Mouse (Mus musculus) embryonic facial prominence, embryonic 13.5 days (tissue): ENCODE data around the gene Alk. TPM values are rescaled to one million over a fixed set of nuclear protein-coding genes. Genes with fewer than 3 reads are reported as not detected.

ENCODE experiments used
- ATAC-seq: fragments of 200-750 bp; cut with Nextera tagmentation; 2 replicates; pipeline ENCODE4 v1.8.0; 2017; ENCODE audit warnings: low read depth; ENCODE audit not compliant: insufficient number of reproducible peaks, insufficient read depth, low FRiP score, low TSS enrichment
- H3K27ac ChIP-seq: fragments of 300-500 bp; sonication (generic); 2 replicates; pipeline ENCODE4 v1.5.1; 2015; ENCODE audit warnings: moderate library complexity, mild to moderate bottlenecking, inconsistent platforms
- H3K27me3 ChIP-seq: fragments of 300-500 bp; sonication (generic); 2 replicates; pipeline ENCODE4 v1.6.1; 2015; ENCODE audit warnings: mild to moderate bottlenecking, inconsistent platforms
- H3K36me3 ChIP-seq: fragments of 300-500 bp; sonication (generic); 2 replicates; pipeline ENCODE4 v1.6.1; 2015; ENCODE audit warnings: mild to moderate bottlenecking, inconsistent platforms
- H3K4me1 ChIP-seq: fragments of 300-500 bp; sonication (generic); 2 replicates; pipeline ENCODE4 v1.6.1; 2015; ENCODE audit warnings: inconsistent platforms
- H3K4me2 ChIP-seq: fragments of 300-500 bp; sonication (generic); 2 replicates; pipeline ENCODE4 v1.6.1; 2015; ENCODE audit warnings: moderate library complexity, mild to moderate bottlenecking, inconsistent platforms
- H3K4me3 ChIP-seq: fragments of 300-500 bp; sonication (generic); 2 replicates; pipeline ENCODE4 v1.5.1; 2015; ENCODE audit warnings: mild to moderate bottlenecking, inconsistent platforms
- H3K9ac ChIP-seq: fragments of 300-500 bp; sonication (generic); 2 replicates; pipeline ENCODE4 v1.6.1; 2015; ENCODE audit warnings: mild to moderate bottlenecking, inconsistent platforms
- H3K9me3 ChIP-seq: fragments of 300-500 bp; sonication (generic); 2 replicates; pipeline ENCODE4 v1.6.1; 2016; ENCODE audit warnings: inconsistent platforms
- WGBS: fragments of 180-500 bp; shearing (Covaris S2); methylation state at CpG from one replicate; pipeline ENCODE4 v1.1.7; 2015; ENCODE audit warnings: mixed read lengths; 5-methylcytosine and 5-hydroxymethylcytosine counted together
- polyA plus RNA-seq: library from polyadenylated mRNA; unstranded; fragments of >200 nt; fragmentation: Nextera tagmentation; extraction: Ambion mirVana; gene quantifications from 2 replicates; pipeline ENCODE4 v1.2.1, GENCODE M21; 2015

Gene Alk
- polyA plus RNA-seq, 1 experiment from 2014 or later: 0.51 TPM

DNA sequence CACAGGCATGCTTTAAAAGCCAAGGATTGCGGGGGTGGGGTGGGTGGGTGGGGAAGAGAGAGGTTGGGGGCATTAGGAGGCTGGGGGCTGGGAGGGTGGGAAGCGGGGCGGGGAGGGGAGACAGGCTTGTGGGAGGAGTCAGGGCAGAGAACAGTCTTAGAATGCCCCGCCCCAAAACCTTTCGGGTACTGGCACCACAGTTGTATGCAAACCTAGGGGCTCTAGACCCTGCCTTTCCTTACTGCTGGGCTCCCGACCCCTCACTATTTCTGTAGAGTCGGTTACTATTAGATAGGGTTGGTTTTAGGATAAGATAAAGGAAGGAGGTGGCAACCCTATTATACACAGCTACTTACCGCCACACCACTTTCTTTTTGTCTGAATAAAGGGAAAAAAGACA lies 617.4 kb downstream of the Alk start:
- Histone ChIP-seq H3K4me2 (no peak overlapping the region), H3K27me3 (no peaks in the 10 kb centered on the region), H3K27ac (no peak overlapping the region; the same call in 1 of the 2 replicates), H3K4me1 (peaks cover 19% of the 10 kb centered on the region), H3K4me3 (no peak overlapping the region), H3K9ac (no peak overlapping the region), H3K9me3 (no peaks in the 10 kb centered on the region), H3K36me3 (no peaks in the 10 kb centered on the region)
- ATAC-seq: no peak
- WGBS: 62% methylated on average over 8 of the region's 8 CpGs

DNA sequence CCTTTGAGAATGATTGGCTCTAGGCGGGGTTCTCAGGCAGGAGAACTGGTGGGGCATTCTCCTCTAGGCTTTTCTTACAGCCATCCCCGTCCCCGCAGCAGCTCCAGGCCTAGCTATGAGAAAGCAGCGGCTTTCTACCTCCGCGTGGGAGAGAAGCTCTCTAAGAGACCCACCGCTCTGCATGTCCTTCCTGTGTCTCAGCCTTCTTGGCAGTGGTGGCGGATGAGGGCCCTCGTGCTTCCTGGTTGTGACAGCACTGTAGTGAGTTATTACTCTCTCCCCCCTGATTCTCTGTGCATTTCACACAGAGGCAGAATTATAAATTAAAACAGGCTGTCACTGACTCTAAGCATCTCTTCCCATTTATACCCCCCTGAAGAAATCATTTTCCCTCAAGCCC lies 618.0 kb downstream of the Alk start:
- 41% methylated on average over 9 of the region's 9 CpGs for WGBS
- Histone ChIP-seq H3K4me3 (no peak overlapping the region), H3K27me3 (no peaks in the 10 kb centered on the region), H3K4me2 (0 out of 2 replicates have a peak overlapping the region, but pooled peaks have one; percentile 12), H3K27ac (peak overlapping the region; percentile 44), H3K4me1 (peaks cover 19% of the 10 kb centered on the region), H3K9me3 (no peaks in the 10 kb centered on the region), H3K36me3 (no peaks in the 10 kb centered on the region), H3K9ac (no peak overlapping the region)
- no peak for ATAC-seq

DNA sequence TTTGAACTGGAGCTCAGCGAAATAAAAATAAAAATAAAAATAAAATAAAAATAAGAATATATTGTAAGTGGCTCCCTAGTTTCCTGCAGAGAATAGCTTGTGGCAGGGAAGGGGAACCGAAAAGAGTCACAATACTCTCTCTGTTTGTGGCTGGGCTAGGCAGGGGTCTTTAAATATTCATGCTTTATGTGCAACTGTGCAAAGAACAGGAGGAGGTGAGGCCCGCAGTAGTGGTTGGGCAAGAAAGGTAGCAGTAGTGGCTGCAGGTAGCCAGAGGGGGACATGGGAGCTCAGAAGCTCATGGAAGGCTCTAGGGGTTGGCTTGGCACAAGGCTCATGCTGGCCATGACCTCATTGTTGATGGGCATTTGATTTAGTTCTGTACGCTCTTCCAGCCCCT lies 623.2 kb downstream of the Alk start:
- ATAC-seq: no peak
- H3K27ac ChIP-seq: peak overlapping the region; percentile 80
- H3K9me3 ChIP-seq: no peaks in the 10 kb centered on the region
- WGBS: 47% methylated on average over 4 of the region's 4 CpGs
- no peak overlapping the region for H3K4me2 ChIP-seq
- no peak overlapping the region for H3K9ac ChIP-seq
- no peak overlapping the region for H3K4me3 ChIP-seq
- peaks cover 17% of the 10 kb centered on the region for H3K4me1 ChIP-seq
- no peaks in the 10 kb centered on the region for H3K36me3 ChIP-seq
- no peaks in the 10 kb centered on the region for H3K27me3 ChIP-seq

DNA sequence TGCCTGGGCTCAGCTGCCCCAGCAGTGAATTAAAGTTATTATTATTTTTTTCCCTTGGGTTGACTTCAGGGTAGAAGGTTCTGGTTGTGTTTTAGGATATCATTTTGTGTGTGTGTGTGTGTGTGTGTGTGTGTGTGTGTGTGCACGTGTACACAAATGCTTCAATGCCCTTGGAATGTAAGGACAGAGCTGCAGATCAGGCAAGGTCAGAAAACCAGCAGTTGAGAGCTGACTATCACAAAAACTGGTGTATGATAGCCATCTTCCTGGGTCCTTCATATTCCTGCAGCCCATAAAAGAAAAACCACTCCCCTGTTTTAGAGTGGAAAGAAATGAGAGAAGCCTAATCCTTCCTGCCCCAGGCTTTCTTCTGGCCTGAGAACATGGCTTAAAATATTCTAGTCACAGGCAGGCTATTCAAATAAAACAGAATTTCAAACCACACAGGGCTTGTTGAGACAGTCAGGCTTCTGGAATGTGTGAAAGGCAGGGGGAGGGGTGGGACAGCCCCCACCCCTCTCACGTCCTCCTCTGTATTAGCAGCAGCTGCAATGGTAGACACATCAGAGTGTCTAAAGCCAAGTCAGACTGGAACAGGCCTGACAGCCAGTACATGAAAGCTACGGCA lies 623.8 kb downstream of the Alk start:
- 16% methylated on average over 3 of the region's 3 CpGs for WGBS
- Histone ChIP-seq H3K9me3 (no peaks in the 10 kb centered on the region), H3K27me3 (no peaks in the 10 kb centered on the region), H3K9ac (no peak overlapping the region), H3K36me3 (no peaks in the 10 kb centered on the region), H3K4me1 (peaks cover 14% of the 10 kb centered on the region), H3K4me2 (no peak overlapping the region), H3K4me3 (no peak overlapping the region), H3K27ac (peak overlapping the region; percentile 80)
- ATAC-seq: peak; percentile 78; the same call in 1 of the 2 replicates

DNA sequence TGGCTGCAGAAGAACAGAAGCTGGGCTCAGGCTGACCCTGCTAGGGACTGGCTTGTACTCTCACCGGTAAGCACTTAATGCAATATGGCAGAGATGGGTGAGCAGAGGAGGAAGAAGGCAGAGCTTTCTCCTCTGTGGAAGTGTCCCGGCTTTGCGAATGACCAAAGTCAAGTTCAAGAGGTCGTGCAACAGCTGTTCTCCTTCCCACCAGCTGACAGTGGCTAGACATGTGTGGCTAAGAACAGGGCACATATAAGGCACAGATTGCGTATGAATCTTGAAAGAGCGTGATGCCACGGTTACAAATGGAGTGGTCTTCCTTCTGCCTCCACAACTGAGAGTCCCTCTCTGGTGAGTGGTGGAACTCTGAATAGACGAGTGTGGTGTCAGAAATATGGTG lies 625.3 kb downstream of the Alk start:
- H3K9me3 ChIP-seq: no peaks in the 10 kb centered on the region
- H3K27me3 ChIP-seq: no peaks in the 10 kb centered on the region
- WGBS: 82% methylated on average over 8 of the region's 8 CpGs
- H3K36me3 ChIP-seq: no peaks in the 10 kb centered on the region
- H3K4me2 ChIP-seq: no peak overlapping the region
- H3K9ac ChIP-seq: no peak overlapping the region
- peaks cover 14% of the 10 kb centered on the region for H3K4me1 ChIP-seq
- no peak overlapping the region for H3K27ac ChIP-seq
- no peak overlapping the region for H3K4me3 ChIP-seq
- no peak for ATAC-seq

DNA sequence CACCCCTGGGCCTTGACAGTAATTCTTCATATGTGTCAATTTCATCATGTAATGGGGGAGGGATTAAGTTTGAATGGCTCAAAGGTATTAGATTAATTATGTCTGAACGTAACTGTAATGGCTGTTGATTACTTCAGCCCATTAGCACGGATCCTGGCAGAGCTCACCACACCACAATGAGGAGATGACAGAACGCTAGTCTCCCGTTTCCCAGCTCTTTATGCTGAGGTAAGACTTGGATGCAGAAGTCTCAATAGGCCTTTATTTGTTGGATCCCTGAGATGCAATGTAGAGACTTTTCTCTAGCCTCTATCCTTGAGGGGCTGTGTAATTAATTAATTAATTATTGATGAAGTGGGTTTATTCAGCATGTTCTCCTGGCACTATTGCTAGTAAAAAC lies 627.8 kb downstream of the Alk start:
- no peaks in the 10 kb centered on the region for H3K36me3 ChIP-seq
- no peak for ATAC-seq
- H3K4me3 ChIP-seq: no peak overlapping the region
- no peak overlapping the region for H3K9ac ChIP-seq
- WGBS: 78% methylated on average over 4 of the region's 4 CpGs
- no peak overlapping the region for H3K27ac ChIP-seq
- no peak overlapping the region for H3K4me2 ChIP-seq
- H3K4me1 ChIP-seq: peaks cover 14% of the 10 kb centered on the region
- no peaks in the 10 kb centered on the region for H3K27me3 ChIP-seq
- H3K9me3 ChIP-seq: no peaks in the 10 kb centered on the region

DNA sequence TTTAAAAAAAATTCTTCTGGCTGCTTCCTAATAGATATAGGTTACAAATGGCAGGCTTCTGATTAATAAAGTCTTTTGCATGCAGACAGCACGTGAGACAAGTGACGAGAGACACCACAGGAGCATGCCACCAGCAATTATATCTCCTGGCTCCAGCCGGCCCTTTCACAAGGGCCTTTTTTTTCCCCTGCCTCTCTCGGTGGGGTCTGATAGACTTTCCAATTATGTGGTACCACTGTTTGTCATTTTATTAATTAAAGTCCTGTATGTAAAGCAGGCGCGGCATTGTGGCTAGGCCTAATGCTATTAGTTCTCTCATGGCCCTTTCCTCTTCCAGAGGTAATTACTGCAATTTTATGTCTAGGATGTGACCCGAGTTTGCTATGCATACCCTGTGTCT lies 630.7 kb downstream of the Alk start:
- H3K4me3 ChIP-seq: no peak overlapping the region

DNA sequence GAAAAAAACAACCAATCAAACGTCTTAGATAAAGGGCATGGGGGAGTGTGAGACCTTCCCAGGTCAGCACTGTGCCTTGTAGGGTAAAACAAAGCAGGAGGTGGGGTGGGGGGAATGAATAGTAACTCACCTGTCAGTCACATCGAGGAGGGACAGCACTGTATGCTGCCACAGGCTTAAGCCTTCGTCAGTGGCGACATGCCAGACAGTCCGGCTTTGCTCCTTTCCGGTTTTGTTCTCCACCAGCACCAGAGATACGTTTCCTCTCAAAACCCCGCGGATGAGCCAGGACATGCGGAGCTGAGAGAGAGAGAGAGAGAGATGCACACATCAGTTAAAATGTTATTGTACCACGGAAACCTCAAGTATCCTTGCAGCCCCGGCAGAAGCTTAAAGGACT lies 637.1 kb downstream of the Alk start:
- Histone ChIP-seq H3K27me3 (peaks cover 12% of the 10 kb centered on the region; the same call in 1 of the 2 replicates), H3K4me3 (no peak overlapping the region), H3K4me1 (peaks cover 7% of the 10 kb centered on the region), H3K9ac (no peak overlapping the region), H3K9me3 (no peaks in the 10 kb centered on the region), H3K4me2 (no peak overlapping the region), H3K36me3 (no peaks in the 10 kb centered on the region), H3K27ac (no peak overlapping the region)
- ATAC-seq: no peak
- WGBS: 66% methylated on average over 12 of the region's 12 CpGs

More for the DNA sequence above, 630.7 kb downstream of the Alk start:
- WGBS: 56% methylated on average over 7 of the region's 7 CpGs
- Histone ChIP-seq H3K27ac (no peak overlapping the region), H3K9ac (no peak overlapping the region), H3K36me3 (no peaks in the 10 kb centered on the region), H3K27me3 (no peaks in the 10 kb centered on the region), H3K4me2 (no peak overlapping the region), H3K9me3 (no peaks in the 10 kb centered on the region), H3K4me1 (no peaks in the 10 kb centered on the region)
- ATAC-seq: no peak

DNA sequence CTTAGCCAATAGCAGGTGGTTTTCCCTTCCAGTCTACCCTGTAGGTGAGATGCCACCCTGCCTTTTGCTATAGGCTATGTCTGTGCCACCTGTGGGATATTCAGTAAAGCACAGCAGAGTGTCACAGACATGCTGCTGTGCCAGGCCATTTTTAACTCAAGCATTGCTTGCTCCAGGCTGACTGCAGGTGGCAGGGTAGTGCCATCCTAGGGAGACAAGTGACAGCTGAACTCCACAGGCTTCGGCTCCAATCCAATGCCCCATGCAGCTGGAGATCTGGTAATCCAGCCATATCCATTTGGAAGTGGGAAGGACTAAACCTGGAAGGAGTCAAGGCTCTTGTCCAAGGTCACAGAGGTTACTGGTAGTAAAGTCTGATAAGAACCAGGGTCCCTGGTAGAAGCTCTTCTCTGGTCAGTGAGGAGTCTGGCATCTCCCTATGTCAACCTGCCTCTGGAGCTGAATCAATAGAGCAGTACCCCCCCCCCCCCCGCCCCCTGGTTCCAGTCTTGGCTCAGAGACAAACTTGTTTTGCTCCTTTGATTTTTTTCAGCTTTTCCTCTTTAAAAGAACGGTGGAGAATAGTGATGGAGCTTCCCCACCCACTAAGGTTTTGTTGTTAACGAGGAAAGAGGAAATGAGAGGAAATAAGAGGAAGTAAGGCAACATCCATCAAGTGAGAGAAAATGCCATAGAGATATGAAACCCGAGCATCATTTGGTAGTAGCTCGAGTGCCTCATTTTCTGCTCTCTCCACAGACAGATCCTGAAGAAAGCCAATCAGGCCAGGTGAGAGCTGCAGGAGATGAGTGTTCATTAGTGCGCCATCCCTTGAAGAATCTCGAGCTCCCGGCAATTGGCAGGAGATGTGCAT lies 638.5 kb downstream of the Alk start:
- no peak overlapping the region for H3K27ac ChIP-seq
- H3K4me2 ChIP-seq: no peak overlapping the region
- H3K4me3 ChIP-seq: no peak overlapping the region
- H3K4me1 ChIP-seq: peaks cover 13% of the 10 kb centered on the region
- H3K9ac ChIP-seq: no peak overlapping the region
- no peaks in the 10 kb centered on the region for H3K36me3 ChIP-seq
- H3K9me3 ChIP-seq: no peaks in the 10 kb centered on the region
- 68% methylated on average over 9 of the region's 9 CpGs for WGBS
- no peak for ATAC-seq
- H3K27me3 ChIP-seq: peaks cover 12% of the 10 kb centered on the region; the same call in 1 of the 2 replicates

DNA sequence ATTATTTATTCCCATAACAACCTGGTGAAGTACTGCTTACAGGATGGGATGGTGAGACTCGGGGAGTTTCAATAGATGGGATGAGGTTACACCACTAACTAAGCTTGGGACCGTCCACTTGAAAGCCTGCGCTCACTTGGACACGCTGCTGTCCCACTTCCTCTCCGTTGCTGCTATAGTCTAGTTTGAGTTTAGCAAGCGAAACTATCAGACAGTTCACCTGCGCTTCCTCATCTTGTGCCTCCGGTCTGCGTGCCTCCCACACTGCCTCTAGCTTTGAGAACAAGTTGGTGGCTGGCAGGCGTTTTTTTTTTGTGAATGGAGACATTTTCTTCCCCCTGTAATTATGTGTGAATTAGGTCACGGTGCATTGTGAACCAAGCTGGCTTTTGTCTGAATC lies 639.8 kb downstream of the Alk start:
- H3K27me3 ChIP-seq: peaks cover 12% of the 10 kb centered on the region; the same call in 1 of the 2 replicates
- H3K9me3 ChIP-seq: no peaks in the 10 kb centered on the region
- H3K4me2 ChIP-seq: no peak overlapping the region
- H3K4me3 ChIP-seq: no peak overlapping the region
- H3K36me3 ChIP-seq: no peaks in the 10 kb centered on the region
- H3K27ac ChIP-seq: no peak overlapping the region
- H3K9ac ChIP-seq: no peak overlapping the region
- no peak for ATAC-seq
- WGBS: 35% methylated on average over 11 of the region's 11 CpGs
- peaks cover 13% of the 10 kb centered on the region for H3K4me1 ChIP-seq

DNA sequence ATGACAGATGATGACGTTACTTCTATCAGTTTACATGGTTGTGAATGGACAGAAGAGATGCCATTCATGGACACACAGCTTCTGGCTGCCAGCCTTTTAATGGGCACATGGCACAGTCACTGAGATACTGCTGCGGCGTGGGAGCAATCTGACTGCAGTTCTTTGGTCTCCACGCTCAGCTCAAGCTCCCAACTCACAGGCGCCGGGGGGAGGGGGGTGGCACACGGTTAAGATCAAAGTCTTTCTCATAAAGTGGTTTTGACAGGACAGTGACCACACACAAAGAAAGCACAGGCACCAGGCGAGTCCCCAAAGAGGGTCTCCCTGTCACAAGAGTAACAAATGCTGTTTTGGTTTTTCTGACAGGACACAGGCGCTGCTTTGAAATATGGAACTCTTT lies 641.7 kb downstream of the Alk start:
- WGBS: 38% methylated on average over 9 of the region's 9 CpGs
- peak overlapping the region; percentile 19; the same call in 1 of the 2 replicates for H3K4me2 ChIP-seq
- ATAC-seq: no peak

DNA sequence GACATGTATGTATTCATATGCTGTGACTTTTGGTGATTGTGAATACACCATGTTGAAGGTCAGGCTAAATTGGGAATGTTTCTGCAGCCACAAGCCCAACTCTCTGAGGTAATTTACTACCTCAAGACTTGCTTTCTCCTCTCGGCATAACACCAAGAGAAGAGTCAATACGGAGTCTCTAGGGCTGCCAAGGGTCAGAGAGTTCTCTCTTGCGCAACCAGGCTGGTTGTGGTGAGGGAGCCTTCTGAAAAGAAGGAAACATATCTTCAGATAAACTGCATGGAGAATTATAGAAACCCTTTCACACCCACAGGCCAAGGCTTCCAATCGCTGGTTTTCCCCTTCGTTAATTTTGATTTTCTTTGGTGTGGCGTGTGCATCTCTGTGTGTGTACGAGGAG lies 649.4 kb downstream of the Alk start:
- no peak overlapping the region for H3K27ac ChIP-seq
- H3K36me3 ChIP-seq: no peaks in the 10 kb centered on the region
- H3K4me1 ChIP-seq: no peaks in the 10 kb centered on the region
- WGBS: 90% methylated on average over 7 of the region's 7 CpGs
- no peak overlapping the region for H3K4me3 ChIP-seq
- no peaks in the 10 kb centered on the region for H3K9me3 ChIP-seq
- no peak overlapping the region for H3K4me2 ChIP-seq
- no peaks in the 10 kb centered on the region for H3K27me3 ChIP-seq
- ATAC-seq: no peak
- H3K9ac ChIP-seq: no peak overlapping the region

More for the DNA sequence above, 641.7 kb downstream of the Alk start:
- no peaks in the 10 kb centered on the region for H3K9me3 ChIP-seq
- peaks cover 13% of the 10 kb centered on the region for H3K4me1 ChIP-seq
- H3K36me3 ChIP-seq: no peaks in the 10 kb centered on the region
- H3K9ac ChIP-seq: no peak overlapping the region
- H3K27me3 ChIP-seq: peaks cover 12% of the 10 kb centered on the region; the same call in 1 of the 2 replicates
- H3K4me3 ChIP-seq: no peak overlapping the region
- H3K27ac ChIP-seq: no peak overlapping the region
